Mouse (Mus musculus): ENCODE measurements around the gene Tpst1.

The Tpst1 gene

GRCm38 (mm10) chr5:130052955-130053354, 20.2 kb upstream of the Tpst1 start:
- no peak for DNase-seq (ENCODE audit: low read depth)

GRCm38 (mm10) chr5:130055688-130056087, 17.4 kb upstream of the Tpst1 start:
- no peak for DNase-seq (ENCODE audit: low read depth)

GRCm38 (mm10) chr5:130056303-130056702, 16.8 kb upstream of the Tpst1 start:
- DNase-seq (ENCODE audit: low read depth) = no peak

- no peak for DNase-seq (ENCODE audit: low read depth)
These were observed 13.5 kb upstream of the Tpst1 start for GRCm38 (mm10) chr5:130059413-130060328.

GRCm38 (mm10) chr5:130060329-130060665, 12.8 kb upstream of the Tpst1 start:
- DNase-seq (ENCODE audit: low read depth) = no peak

- DNase-seq (ENCODE audit: low read depth) = no peak
These were observed 11.0 kb upstream of the Tpst1 start for GRCm38 (mm10) chr5:130062096-130062495.

GRCm38 (mm10) chr5:130063760-130064159, 9.4 kb upstream of the Tpst1 start:
- DNase-seq (ENCODE audit: low read depth) = no peak

GRCm38 (mm10) chr5:130065579-130065978, 7.5 kb upstream of the Tpst1 start:
- DNase-seq (ENCODE audit: low read depth) = no peak

GRCm38 (mm10) chr5:130067841-130068264, 5.3 kb upstream of the Tpst1 start:
- no peak for DNase-seq (ENCODE audit: low read depth)

- DNase-seq (ENCODE audit: low read depth) = no peak
These were observed 1.4 kb downstream of the Tpst1 start for GRCm38 (mm10) chr5:130074491-130074890.

GRCm38 (mm10) chr5:130076396-130076795, 3.3 kb downstream of the Tpst1 start:
- DNase-seq (ENCODE audit: low read depth) = no peak

- no peak for DNase-seq (ENCODE audit: low read depth)
These were observed 5.1 kb downstream of the Tpst1 start for GRCm38 (mm10) chr5:130078096-130078833.

GRCm38 (mm10) chr5:130078834-130079156, 5.7 kb downstream of the Tpst1 start:
- no peak for DNase-seq (ENCODE audit: low read depth)

GRCm38 (mm10) chr5:130079202-130080050, 6.3 kb downstream of the Tpst1 start:
- no peak for DNase-seq (ENCODE audit: low read depth)

GRCm38 (mm10) chr5:130080051-130080681, 7.0 kb downstream of the Tpst1 start:
- no peak for DNase-seq (ENCODE audit: low read depth)

- DNase-seq (ENCODE audit: low read depth) = no peak
These were observed 8.2 kb downstream of the Tpst1 start for GRCm38 (mm10) chr5:130081181-130081881.

GRCm38 (mm10) chr5:130082431-130082830, 9.3 kb downstream of the Tpst1 start:
- DNase-seq (ENCODE audit: low read depth) = no peak

GRCm38 (mm10) chr5:130084271-130084670, 11.1 kb downstream of the Tpst1 start:
- peak; percentile 72 for DNase-seq (ENCODE audit: low read depth)

GRCm38 (mm10) chr5:130088008-130088407, 14.9 kb downstream of the Tpst1 start:
- no peak for DNase-seq (ENCODE audit: low read depth)

GRCm38 (mm10) chr5:130088612-130089011, 15.5 kb downstream of the Tpst1 start:
- no peak for DNase-seq (ENCODE audit: low read depth)

GRCm38 (mm10) chr5:130089177-130089576, 16.1 kb downstream of the Tpst1 start:
- DNase-seq (ENCODE audit: low read depth) = no peak

Measured in fibroblast of lung, adult 2 months (primary cell).